Mouse (Mus musculus) MEL (cell line): ENCODE data around the gene Boc. TPM values are rescaled to one million over a fixed set of nuclear protein-coding genes. Genes with fewer than 3 reads are reported as not detected.

ENCODE experiments used
- DNase-seq: peaks from one replicate; pipeline ENCODE4 v3.0.0; 2011; ENCODE audit warnings: low read depth, low spot score
- H3K27ac ChIP-seq: 2 replicates; pipeline ENCODE4 v1.5.1; 2012; ENCODE audit warnings: low read depth, mild to moderate bottlenecking, control low read depth, low read length, moderate library complexity; ENCODE audit not compliant: control insufficient read depth
- H3K27me3 ChIP-seq, 2 experiments: fragments of 150-350 bp in 1 of 2; sonication (generic) in 1 of 2; 2 replicates each; pipeline ENCODE4 v1.6.1; 2012; ENCODE audit warnings: low read length in 2 of 2, mild to moderate bottlenecking in 2 of 2, improper control_type of control experiment in 1 of 2, moderate library complexity in 1 of 2; ENCODE audit not compliant: insufficient read depth in 2 of 2, control insufficient read depth in 1 of 2
- H3K36me3 ChIP-seq, 2 experiments: 2 replicates each; pipeline ENCODE4 v1.6.1; 2012 to 2014; ENCODE audit warnings: low read length in 2 of 2, improper control_type of control experiment in 1 of 2, inconsistent platforms in 1 of 2, mild to moderate bottlenecking in 1 of 2; ENCODE audit not compliant: insufficient read depth in 2 of 2, control insufficient read depth in 1 of 2
- H3K4me1 ChIP-seq, 2 experiments: fragments of 150-350 bp in 1 of 2; sonication (generic) in 1 of 2; 2 replicates each; pipeline ENCODE4 v1.6.1; 2012; ENCODE audit warnings: low read length in 2 of 2, improper control_type of control experiment in 1 of 2, mild to moderate bottlenecking in 1 of 2; ENCODE audit not compliant: insufficient read depth in 2 of 2, control insufficient read depth in 1 of 2
- H3K4me3 ChIP-seq, 2 experiments: fragments of 150-350 bp in 1 of 2; sonication (generic) in 1 of 2; 2 replicates each; pipeline ENCODE4 v1.5.1; 2012; ENCODE audit warnings: low read depth in 2 of 2, low read length in 2 of 2, mild to moderate bottlenecking in 2 of 2, moderate library complexity in 2 of 2, control low read depth in 1 of 2, improper control_type of control experiment in 1 of 2; ENCODE audit not compliant: control insufficient read depth in 1 of 2, insufficient read depth in 1 of 2
- H3K79me2 ChIP-seq: 2 replicates; pipeline ENCODE4 v1.6.1; 2012; ENCODE audit warnings: mild to moderate bottlenecking, low read length, moderate library complexity; ENCODE audit not compliant: control insufficient read depth, poor library complexity, insufficient read depth
- H3K9ac ChIP-seq: 2 replicates; pipeline ENCODE4 v1.6.1; 2012; ENCODE audit warnings: low read depth, mild to moderate bottlenecking, control low read depth, low read length, moderate library complexity; ENCODE audit not compliant: control insufficient read depth, poor library complexity, severe bottlenecking
- H3K9me3 ChIP-seq: fragments of 150-350 bp; sonication (generic); replicated peaks from 2 replicates; pipeline ENCODE4 v1.6.1; 2012; ENCODE audit warnings: mild to moderate bottlenecking, low read length, improper control_type of control experiment, moderate library complexity; ENCODE audit not compliant: insufficient read depth
- EP300 ChIP-seq, 2 experiments: IDR thresholded peaks; 2 replicates each; pipeline ENCODE4 v1.6.1; 2011; ENCODE audit warnings: improper control_type of control experiment in 2 of 2, low read length in 2 of 2, low read depth in 1 of 2, mild to moderate bottlenecking in 1 of 2
- HCFC1 ChIP-seq: IDR thresholded peaks from 2 replicates; pipeline ENCODE4 v1.6.1; 2012; ENCODE audit warnings: low read depth, mild to moderate bottlenecking, inconsistent platforms, low read length, improper control_type of control experiment, moderate library complexity
- KAT2A ChIP-seq: conservative IDR thresholded peaks from 2 replicates; pipeline ENCODE4 v1.6.1; 2012; ENCODE audit warnings: low read depth, low read length, improper control_type of control experiment, inconsistent platforms
- MAZ ChIP-seq: IDR thresholded peaks from 2 replicates; pipeline ENCODE4 v1.6.1; 2012; ENCODE audit warnings: low read depth, mild to moderate bottlenecking, inconsistent platforms, low read length, improper control_type of control experiment
- MXI1 ChIP-seq: IDR thresholded peaks from 2 replicates; pipeline ENCODE4 v1.6.1; 2011; ENCODE audit warnings: mild to moderate bottlenecking, low read depth, low read length, improper control_type of control experiment
- MYB ChIP-seq: IDR thresholded peaks from 2 replicates; pipeline ENCODE4 v1.6.1; 2011; ENCODE audit warnings: mild to moderate bottlenecking, low read depth, low read length, improper control_type of control experiment
- SIN3A ChIP-seq: IDR thresholded peaks from 2 replicates; pipeline ENCODE4 v1.6.1; 2012; ENCODE audit warnings: low read length, improper control_type of control experiment, inconsistent platforms
- TAL1 ChIP-seq: IDR thresholded peaks from 2 replicates; pipeline ENCODE4 v1.6.1; 2012; ENCODE audit warnings: mild to moderate bottlenecking, inconsistent platforms, low read length, moderate library complexity, mixed read lengths
- TBP ChIP-seq: IDR thresholded peaks from 2 replicates; pipeline ENCODE4 v1.8.0; 2011; ENCODE audit warnings: low read depth, low read length, improper control_type of control experiment
- USF1 ChIP-seq: IDR thresholded peaks from 2 replicates; pipeline ENCODE4 v1.6.1; 2014; ENCODE audit warnings: low read depth, mild to moderate bottlenecking, inconsistent platforms, low read length, improper control_type of control experiment, moderate library complexity
- USF2 ChIP-seq, 2 experiments: IDR thresholded peaks; 2 replicates each; pipeline ENCODE4 v1.6.1; 2011 to 2012; ENCODE audit warnings: improper control_type of control experiment in 2 of 2, low read length in 2 of 2, borderline replicate concordance in 1 of 2, inconsistent platforms in 1 of 2, low read depth in 1 of 2, mild to moderate bottlenecking in 1 of 2; ENCODE audit not compliant: insufficient read depth in 1 of 2
- ZKSCAN1 ChIP-seq: IDR thresholded peaks from 2 replicates; pipeline ENCODE4 v1.6.1; 2012; ENCODE audit warnings: low read depth, mild to moderate bottlenecking, inconsistent platforms, low read length, improper control_type of control experiment, moderate library complexity
- ZNF384 ChIP-seq: IDR thresholded peaks from 2 replicates; pipeline ENCODE4 v1.6.1; 2012; ENCODE audit warnings: low read depth, mild to moderate bottlenecking, inconsistent platforms, low read length, improper control_type of control experiment
- polyA plus RNA-seq, 2 experiments: library from polyadenylated mRNA; stranded (reverse) in 1 of 2; unstranded in 1 of 2; fragments of >175 nt in 1 of 2; fragments of >200 nt in 1 of 2; gene quantifications; 2 replicates each; pipeline versions ENCODE4 v1.2.1 to v1.2.4; 2012; ENCODE audit warnings: low replicate concordance in 2 of 2, low read depth in 1 of 2; ENCODE audit not compliant: insufficient read length in 2 of 2, insufficient read depth in 1 of 2, missing spikeins in 1 of 2
- total RNA-seq: library from RNA; depleted of rRNA; stranded (reverse); fragments of 300-350 nt; gene quantifications from 2 replicates; pipeline ENCODE4 v1.2.3, GENCODE M21; 2012

Boc gene
- total and polyA plus RNA-seq, 3 experiments: not detected

DNA sequence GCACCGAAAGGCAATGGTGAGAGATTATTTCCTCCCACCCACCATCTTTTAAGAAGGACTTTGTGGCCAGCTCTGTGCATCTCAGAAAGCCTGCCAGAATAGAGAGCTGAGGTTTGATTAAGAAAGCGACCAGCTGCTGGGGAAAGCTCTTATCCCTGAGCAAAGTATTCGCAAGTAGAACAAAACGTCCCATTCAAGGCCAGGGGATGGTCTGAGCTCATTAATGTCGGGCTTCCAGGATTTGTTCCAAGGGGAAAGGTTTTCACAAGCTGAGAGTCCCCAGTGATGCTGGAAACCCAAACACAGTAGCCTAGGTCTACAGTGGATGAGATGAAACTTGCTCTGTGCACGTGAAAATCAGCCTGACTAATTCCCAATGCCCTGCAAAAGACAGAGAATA is 64.8 kb downstream of the Boc start:
- no peaks in the 10 kb centered on the region for H3K4me1 ChIP-seq
- no peak overlapping the region for H3K4me3 ChIP-seq
- H3K79me2 ChIP-seq: no peaks in the 10 kb centered on the region
- H3K27me3 ChIP-seq: no peaks in the 10 kb centered on the region; a peak in 1 of 4 replicates
- H3K27ac ChIP-seq: no peak overlapping the region
- TF ChIP-seq TAL1 (no peak), MXI1 (no peak), HCFC1 (no peak)
- H3K9me3 ChIP-seq: no peaks in the 10 kb centered on the region
- no peaks in the 10 kb centered on the region for H3K36me3 ChIP-seq
- no peak for DNase-seq
- no peak overlapping the region for H3K9ac ChIP-seq

DNA sequence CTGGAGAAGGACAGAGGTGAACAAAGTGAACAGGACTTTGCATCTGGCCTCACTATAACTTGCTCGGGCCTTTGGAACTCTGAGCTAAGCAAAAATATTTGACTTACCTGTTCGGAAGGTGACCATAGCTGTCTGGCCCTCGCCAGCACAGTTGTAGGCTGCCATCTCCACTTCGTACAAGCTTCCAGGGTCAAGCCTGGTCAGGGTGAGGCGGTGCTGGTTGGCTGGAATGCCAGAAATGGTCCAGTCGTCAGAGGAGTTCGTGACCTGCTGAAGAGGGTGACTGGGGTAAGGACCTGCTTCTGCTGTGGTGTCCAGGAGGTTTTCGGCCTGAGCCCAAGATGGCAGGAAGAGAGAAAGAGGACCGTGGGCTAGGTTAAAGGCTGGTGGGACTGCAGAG is 66.0 kb downstream of the Boc start:
- H3K9ac ChIP-seq: no peak overlapping the region
- no peaks in the 10 kb centered on the region for H3K36me3 ChIP-seq
- no peak overlapping the region for H3K27ac ChIP-seq
- no peak for DNase-seq
- H3K79me2 ChIP-seq: no peaks in the 10 kb centered on the region
- H3K4me3 ChIP-seq: no peak overlapping the region
- H3K4me1 ChIP-seq: no peaks in the 10 kb centered on the region
- no peaks in the 10 kb centered on the region; a peak in 1 of 4 replicates for H3K27me3 ChIP-seq
- no peaks in the 10 kb centered on the region for H3K9me3 ChIP-seq
- TF ChIP-seq MYB: no peak
- TF ChIP-seq SIN3A: no peak
- no peak for TF ChIP-seq TBP
- TF ChIP-seq ZNF384: no peak
- no peak for TF ChIP-seq ZKSCAN1

DNA sequence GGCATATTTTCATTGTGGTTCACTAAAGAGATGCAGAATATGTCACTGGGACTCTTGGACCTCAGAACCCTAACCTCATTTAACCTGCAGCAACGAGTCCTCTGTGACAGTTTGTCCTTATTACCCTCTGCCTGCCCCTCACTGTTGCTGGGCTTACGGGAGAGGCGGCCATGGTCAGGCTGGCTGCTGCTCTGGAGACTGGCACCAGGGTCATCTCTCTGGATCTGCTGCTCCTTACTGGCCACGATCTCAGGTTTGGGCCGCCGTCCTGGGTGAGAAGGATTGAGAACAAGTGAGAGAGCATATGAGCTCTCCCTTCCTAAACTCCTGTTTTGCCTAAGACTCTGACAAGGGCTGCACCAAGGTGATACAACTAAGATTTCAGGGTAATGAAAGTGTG is 66.5 kb downstream of the Boc start:
- Histone ChIP-seq H3K27me3 (no peaks in the 10 kb centered on the region; a peak in 1 of 4 replicates), H3K4me1 (no peaks in the 10 kb centered on the region), H3K36me3 (no peaks in the 10 kb centered on the region), H3K27ac (no peak overlapping the region), H3K4me3 (no peak overlapping the region), H3K9ac (no peak overlapping the region), H3K9me3 (no peaks in the 10 kb centered on the region), H3K79me2 (no peaks in the 10 kb centered on the region)
- TF ChIP-seq MAZ: no peak
- TF ChIP-seq KAT2A: no peak
- TF ChIP-seq USF1: no peak
- TF ChIP-seq MYB: no peak
- no peak for TF ChIP-seq EP300 (IDR thresholded peaks at IDR 0.05; ENCODE audit: low read depth in 1 of 2, low read length in 2 of 2)
- no peak for TF ChIP-seq USF2 (IDR thresholded peaks at IDR 0.05; ENCODE audit: borderline replicate concordance in 1 of 2, insufficient read depth in 1 of 2, low read depth in 1 of 2, low read length in 2 of 2)
- DNase-seq: no peak
